Mouse (Mus musculus) Muller cell, postnatal 12 days (primary cell): ENCODE data around the gene Cxcl10.

Source experiments
- DNase-seq: peaks from one replicate; pipeline ENCODE4 v3.0.0-alpha.2; 2015; ENCODE audit errors: inconsistent ontology term

Cxcl10 gene

GRCm38 (mm10) chr5:92321631-92322400 lies 26.9 kb downstream of the Cxcl10 start:
- DNase-seq = no peak

- DNase-seq = no peak
Observed at GRCm38 (mm10) chr5:92318596-92318995, 30.1 kb downstream of the Cxcl10 start.

DNA sequence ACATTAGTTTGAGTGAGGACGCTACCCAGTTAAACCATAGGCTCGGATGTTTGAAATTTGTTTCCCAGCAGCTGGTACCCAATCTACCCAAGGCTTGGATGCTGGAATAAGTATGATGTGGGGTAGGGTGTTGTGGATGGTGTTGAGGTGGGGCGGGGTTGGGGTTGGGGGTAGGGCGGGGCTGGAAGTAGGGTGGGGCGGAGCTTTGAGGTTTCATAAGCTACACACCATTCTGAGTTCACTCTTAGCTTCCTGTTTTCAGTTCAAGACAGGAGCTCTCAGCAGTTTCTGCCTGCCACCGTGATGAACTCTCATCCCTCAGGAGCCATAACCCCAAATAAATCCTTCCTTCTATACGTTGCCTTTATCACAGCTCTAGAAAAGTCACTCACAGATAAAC lies 30.6 kb downstream of the Cxcl10 start:
- DNase-seq = no peak

DNA sequence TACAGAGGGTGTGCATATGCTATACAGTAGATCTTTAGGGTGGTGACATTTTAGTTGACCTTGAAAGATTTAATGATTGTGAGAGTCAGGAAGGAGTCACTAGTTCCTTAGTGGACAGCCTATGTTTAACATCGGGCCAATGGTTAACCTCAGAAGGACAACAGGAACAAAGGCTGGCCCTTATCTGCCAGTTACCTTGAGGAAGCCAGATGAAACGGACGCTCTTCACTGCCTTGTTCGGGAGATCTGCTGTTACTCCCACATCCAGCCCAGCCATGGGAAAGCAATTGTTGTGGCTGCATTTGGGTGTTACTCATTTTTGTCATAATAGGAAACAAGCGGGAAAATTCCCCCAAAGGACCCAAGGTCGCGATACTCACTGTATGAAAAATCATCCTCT lies 34.9 kb downstream of the Cxcl10 start:
- DNase-seq = no peak

DNA sequence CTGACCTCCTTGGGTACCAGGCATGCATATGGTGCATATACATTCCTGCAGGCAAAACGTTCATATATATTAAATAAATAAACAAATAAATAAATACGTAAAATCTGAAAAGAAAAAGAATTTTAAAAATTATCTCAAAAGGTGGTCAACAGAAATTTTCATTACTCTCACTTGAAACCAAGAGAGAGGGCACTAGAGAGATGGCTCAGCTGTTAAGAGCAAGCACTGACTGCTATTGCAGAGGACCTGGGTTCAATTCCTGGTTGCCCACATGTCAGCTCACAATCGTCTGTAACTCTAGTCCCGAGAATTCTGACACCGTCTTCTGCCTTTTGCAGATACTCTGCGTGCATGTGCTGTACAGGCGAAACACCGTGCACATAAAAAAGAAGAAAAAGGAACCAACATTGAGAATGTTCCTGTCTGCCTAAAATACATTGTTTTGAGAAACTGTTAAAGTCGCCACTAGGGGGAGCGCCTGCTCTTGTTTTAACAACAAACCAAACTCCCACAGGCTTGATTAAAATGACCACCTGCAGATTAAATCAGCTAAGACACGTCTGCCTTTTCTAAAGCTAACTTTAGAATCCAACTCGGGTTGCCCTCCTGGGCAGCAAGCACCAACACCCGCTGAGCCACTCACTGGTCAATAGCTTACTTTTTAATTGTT lies 36.5 kb downstream of the Cxcl10 start:
- peak; percentile 60 for DNase-seq

- peak; percentile 89 for DNase-seq
Observed at GRCm38 (mm10) chr5:92309681-92310511, 38.8 kb downstream of the Cxcl10 start, which contains the start of gene Sdad1. TSS of gene Sdad1 (minus strand) at chr5:92310479.

- no peak for DNase-seq
Observed at GRCm38 (mm10) chr5:92304291-92304690, 44.4 kb downstream of the Cxcl10 start.

DNA sequence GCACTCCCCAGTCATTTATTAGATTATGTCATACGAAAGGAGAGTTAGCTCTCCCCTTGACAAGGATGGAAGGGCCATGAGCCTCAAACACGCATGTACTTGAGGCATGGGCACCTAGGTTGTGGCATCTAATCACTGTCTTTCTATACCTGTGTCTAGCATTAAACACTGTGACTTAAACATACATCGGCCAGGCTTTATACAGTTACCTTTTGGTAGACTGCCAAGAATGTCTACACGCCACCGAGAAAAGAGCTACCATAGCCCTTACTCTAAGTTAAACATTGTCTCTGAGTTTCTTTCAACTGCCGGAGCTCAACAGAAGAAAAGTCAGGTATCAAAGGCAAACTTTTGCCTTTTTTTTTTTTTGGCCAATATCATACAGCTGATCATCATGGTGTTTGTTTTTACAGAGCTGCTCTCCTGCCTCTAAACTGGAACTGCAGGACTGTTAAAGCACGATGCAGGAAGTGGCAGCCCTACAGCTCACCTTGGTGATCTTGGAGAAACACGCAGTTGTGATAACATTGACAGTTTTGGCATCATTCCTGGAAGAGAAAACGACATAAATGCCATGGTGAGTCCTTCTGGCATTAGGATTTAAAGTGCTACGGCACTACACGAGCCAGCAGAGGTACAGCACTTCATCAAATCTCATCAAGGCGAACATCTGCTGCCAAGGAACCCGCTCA lies 46.4 kb downstream of the Cxcl10 start:
- no peak for DNase-seq
